Mouse (Mus musculus) megakaryocyte-erythroid progenitor cell, adult 5-6 weeks (primary cell): Measurements from ENCODE around the gene Rab14. TPM values are rescaled to one million over a fixed set of nuclear protein-coding genes. Genes with fewer than 3 reads are reported as not detected.

Experiments
- ATAC-seq: replicated peaks from 2 replicates; pipeline ENCODE4 v1.8.0; 2016; ENCODE audit warnings: mild to moderate bottlenecking, inconsistent platforms; ENCODE audit not compliant: severe bottlenecking, poor library complexity, low FRiP score, low TSS enrichment
- total RNA-seq, 2 experiments: library from RNA; stranded (forward) in 1 of 2; stranded (reverse) in 1 of 2; fragments of 200-1000, 215-1000 nt in 1 of 2; fragments of >200 nt in 1 of 2; fragmentation: Nextera tagmentation in 1 of 2; gene quantifications; 2 replicates each; pipeline ENCODE4 v1.2.3; 2014 to 2017

Gene Rab14
- total RNA-seq, 2 experiments from 2014 or later: 92.0 to 106 TPM

- peak; percentile 62 for ATAC-seq
Measured at GRCm38 (mm10) chr2:35206761-35207160, 5.8 kb upstream of the Rab14 start.

GRCm38 (mm10) chr2:35203729-35204128 is 2.8 kb upstream of the Rab14 start:
- ATAC-seq: no peak

GRCm38 (mm10) chr2:35199971-35200897 is 686 bp downstream of the Rab14 start:
- ATAC-seq: peak; percentile 21

- ATAC-seq: peak; percentile 48
Measured at GRCm38 (mm10) chr2:35199541-35199940, 1.4 kb downstream of the Rab14 start.

- no peak for ATAC-seq
Measured at GRCm38 (mm10) chr2:35195626-35196544, 5.0 kb downstream of the Rab14 start.

GRCm38 (mm10) chr2:35193976-35194375 is 6.9 kb downstream of the Rab14 start:
- no peak for ATAC-seq

GRCm38 (mm10) chr2:35188929-35189328 is 12.0 kb downstream of the Rab14 start:
- ATAC-seq: no peak

GRCm38 (mm10) chr2:35183115-35183673 is 17.7 kb downstream of the Rab14 start:
- ATAC-seq: no peak

- no peak for ATAC-seq
Measured at GRCm38 (mm10) chr2:35178153-35178552, 22.8 kb downstream of the Rab14 start.

- no peak for ATAC-seq
Measured at GRCm38 (mm10) chr2:35175281-35176065, 25.4 kb downstream of the Rab14 start.

- no peak for ATAC-seq
Measured at GRCm38 (mm10) chr2:35174100-35174499, 26.8 kb downstream of the Rab14 start.

- ATAC-seq: no peak
Measured at GRCm38 (mm10) chr2:35173666-35174065, 27.3 kb downstream of the Rab14 start.

GRCm38 (mm10) chr2:35172246-35172645 is 28.7 kb downstream of the Rab14 start:
- 0 out of 2 replicates have a peak, but pooled peaks have one; percentile 29 for ATAC-seq

GRCm38 (mm10) chr2:35171341-35171861 is 29.5 kb downstream of the Rab14 start:
- no peak for ATAC-seq

- no peak for ATAC-seq
Measured at GRCm38 (mm10) chr2:35169452-35169851, 31.5 kb downstream of the Rab14 start.

GRCm38 (mm10) chr2:35166816-35167215 is 34.1 kb downstream of the Rab14 start:
- ATAC-seq: no peak

- ATAC-seq: no peak
Measured at GRCm38 (mm10) chr2:35165416-35165815, 35.5 kb downstream of the Rab14 start.

- no peak for ATAC-seq
Measured at GRCm38 (mm10) chr2:35163396-35163795, 37.5 kb downstream of the Rab14 start.
